Mouse (Mus musculus): ENCODE measurements around the gene Arl6. TPM values are rescaled to one million over a fixed set of nuclear protein-coding genes. Genes with fewer than 3 reads are reported as not detected.

Arl6 gene
- total RNA-seq (2021), result 10 to 100 TPM; 29.6 to 32.1 TPM

- intact Hi-C loops (cut with DNase I), result no loop called here
- peak; percentile 97 to 98 for DNase-seq (ENCODE audit: low spot score in 2 of 2)
These were observed at the start of gene Arl6 for GRCm38 (mm10) chr16:59639102-59639691. TSS of gene Arl6 (minus strand) at chr16:59639391.

- intact Hi-C loops (cut with DNase I), result loop anchor here (5.0 kb wide), 1 partner anchor 322 kb away; no protein-coding TSS in a partner anchor
- DNase-seq (ENCODE audit: low spot score in 2 of 2), result no peak
These were observed 45.9 kb upstream of the Arl6 start for GRCm38 (mm10) chr16:59685135-59685534.

- peak; percentile 80 to 92 for DNase-seq (ENCODE audit: low spot score in 2 of 2)
These were observed 44.2 kb upstream of the Arl6 start for GRCm38 (mm10) chr16:59683434-59683833.

GRCm38 (mm10) chr16:59682216-59682891 is 43.2 kb upstream of the Arl6 start:
- intact Hi-C loops (cut with DNase I), result loop anchor here (5.0 kb wide), 2 partner anchors 855 to 925 kb away; partner anchors contain the start of gene Epha6
- DNase-seq (ENCODE audit: low spot score in 2 of 2), result no peak

More at GRCm38 (mm10) chr16:59683434-59683833, 44.2 kb upstream of the Arl6 start:
- intact Hi-C loops (cut with DNase I), result loop anchor here (5.0 kb wide), 2 partner anchors 854 to 924 kb away; partner anchors contain the start of gene Epha6

- intact Hi-C loops (cut with DNase I), result no loop called here
- no peak for DNase-seq (ENCODE audit: low spot score in 2 of 2)
These were observed 27.7 kb upstream of the Arl6 start for GRCm38 (mm10) chr16:59666938-59667337.

- DNase-seq (ENCODE audit: low spot score in 2 of 2), result no peak
- intact Hi-C loops (cut with DNase I), result no loop called here
These were observed 4.6 kb upstream of the Arl6 start for GRCm38 (mm10) chr16:59643766-59644165.

GRCm38 (mm10) chr16:59639985-59640384 is 794 bp upstream of the Arl6 start:
- DNase-seq (ENCODE audit: low spot score in 2 of 2), result no peak
- intact Hi-C loops (cut with DNase I), result no loop called here

GRCm38 (mm10) chr16:59634598-59634997 is 4.6 kb downstream of the Arl6 start:
- intact Hi-C loops (cut with DNase I), result no loop called here
- no peak for DNase-seq (ENCODE audit: low spot score in 2 of 2)

GRCm38 (mm10) chr16:59621554-59621953 is 17.6 kb downstream of the Arl6 start:
- DNase-seq (ENCODE audit: low spot score in 2 of 2), result no peak
- intact Hi-C loops (cut with DNase I), result no loop called here

GRCm38 (mm10) chr16:59617167-59617566 is 22.0 kb downstream of the Arl6 start:
- peak; percentile 37 to 66 for DNase-seq (ENCODE audit: low spot score in 2 of 2)
- intact Hi-C loops (cut with DNase I), result loop anchor here (1.0 kb wide), 2 partner anchors 142 to 196 kb away; no protein-coding TSS in a partner anchor

- DNase-seq (ENCODE audit: low spot score in 2 of 2), result no peak
- intact Hi-C loops (cut with DNase I), result no loop called here
These were observed 23.5 kb downstream of the Arl6 start for GRCm38 (mm10) chr16:59615675-59616074.

- intact Hi-C loops (cut with DNase I), result no loop called here
- no peak for DNase-seq (ENCODE audit: low spot score in 2 of 2)
These were observed 28.4 kb downstream of the Arl6 start for GRCm38 (mm10) chr16:59610750-59611149.

GRCm38 (mm10) chr16:59604078-59604781 is 35.0 kb downstream of the Arl6 start:
- DNase-seq (ENCODE audit: low spot score in 2 of 2), result peak in 1 of 2 experiments; percentile 11
- intact Hi-C loops (cut with DNase I), result loop anchor here (5.0 kb wide), 2 partner anchors 57 to 132 kb away; partner anchors contain the start of gene Riox2

- DNase-seq (ENCODE audit: low spot score in 2 of 2), result peak; percentile 47 to 56
- intact Hi-C loops (cut with DNase I), result loop anchor here (5.0 kb wide), 2 partner anchors 53 to 128 kb away; partner anchors contain the start of gene Riox2
These were observed 38.6 kb downstream of the Arl6 start, which contains the start of gene Crybg3 for GRCm38 (mm10) chr16:59600311-59601251. TSS of gene Crybg3 (minus strand) at chr16:59600979.

- no peak for DNase-seq (ENCODE audit: low spot score in 2 of 2)
- intact Hi-C loops (cut with DNase I), result loop anchor here (5.0 kb wide), 2 partner anchors 52 to 127 kb away; partner anchors contain the start of gene Riox2
These were observed 39.6 kb downstream of the Arl6 start for GRCm38 (mm10) chr16:59599411-59600265.

- intact Hi-C loops (cut with DNase I), result no loop called here
These were observed 40.2 kb downstream of the Arl6 start for GRCm38 (mm10) chr16:59598997-59599396.

GRCm38 (mm10) chr16:59597256-59597655 is 41.9 kb downstream of the Arl6 start:
- intact Hi-C loops (cut with DNase I), result no loop called here
- no peak for DNase-seq (ENCODE audit: low spot score in 2 of 2)

More at GRCm38 (mm10) chr16:59598997-59599396, 40.2 kb downstream of the Arl6 start:
- no peak for DNase-seq (ENCODE audit: low spot score in 2 of 2)

GRCm38 (mm10) chr16:59594714-59595113 is 44.5 kb downstream of the Arl6 start:
- intact Hi-C loops (cut with DNase I), result no loop called here
- no peak for DNase-seq (ENCODE audit: low spot score in 2 of 2)

Data from left cerebral cortex, postnatal 25 days (tissue).